Mouse (Mus musculus): ENCODE data around the gene Gm10666. TPM values are rescaled to one million over a fixed set of nuclear protein-coding genes. Genes with fewer than 3 reads are reported as not detected.
"Not testable (repeated sequence)": the region's sequence is repeated elsewhere in the genome, so short reads cannot be mapped to it uniquely, and the experiment has no call there.

Gene Gm10666
- polyA plus RNA-seq (2012; fragmentation: generic; extraction: Trizol) = not detected
- long read RNA-seq, experiment 1 = 0 reads
- long read RNA-seq, experiment 2 = 0 reads

GRCm38 (mm10) chr7:22134641-22135040, at the start of gene Gm10666:
Gene Gm10666, minus strand, starts transcription at chr7:22134741.
- not testable (repeated sequence) for H3ac ChIP-seq (ENCODE audit: control insufficient read depth, insufficient read length, low read depth); H3K79me3 ChIP-seq (ENCODE audit: low read depth); H3K4me3 ChIP-seq (ENCODE audit: insufficient read depth, poor library complexity, severe bottlenecking); H3K27me3 ChIP-seq (ENCODE audit: control insufficient read depth, insufficient read depth, insufficient read length); H3K36me3 ChIP-seq (ENCODE audit: control insufficient read depth, insufficient read depth); H3K79me2 ChIP-seq (ENCODE audit: control insufficient read depth, insufficient read depth)

- not testable (repeated sequence) for H3K79me3 ChIP-seq (ENCODE audit: low read depth); H3K4me3 ChIP-seq (ENCODE audit: insufficient read depth, poor library complexity, severe bottlenecking); H3ac ChIP-seq (ENCODE audit: control insufficient read depth, insufficient read length, low read depth); H3K79me2 ChIP-seq (ENCODE audit: control insufficient read depth, insufficient read depth); H3K27me3 ChIP-seq (ENCODE audit: control insufficient read depth, insufficient read depth, insufficient read length); H3K36me3 ChIP-seq (ENCODE audit: control insufficient read depth, insufficient read depth)
Observed at GRCm38 (mm10) chr7:22163935-22164334, 29.4 kb upstream of the Gm10666 start, which contains the start of gene Vmn1r142. Gene Vmn1r142, minus strand, starts transcription at chr7:22164035.

- H3K4me3 ChIP-seq (ENCODE audit: insufficient read depth, poor library complexity, severe bottlenecking); H3K36me3 ChIP-seq (ENCODE audit: control insufficient read depth, insufficient read depth); H3K79me2 ChIP-seq (ENCODE audit: control insufficient read depth, insufficient read depth); H3K27me3 ChIP-seq (ENCODE audit: control insufficient read depth, insufficient read depth, insufficient read length); H3K79me3 ChIP-seq (ENCODE audit: low read depth); H3ac ChIP-seq (ENCODE audit: control insufficient read depth, insufficient read length, low read depth): not testable (repeated sequence)
Observed at GRCm38 (mm10) chr7:22118145-22118544, 16.4 kb downstream of the Gm10666 start, which contains the start of gene Gm16451. Gene Gm16451, minus strand, starts transcription at chr7:22118245.

Other genes with a start within 250 kb of the Gm10666 start
- not detected for gene Gm5891, start 213.4 kb downstream of the Gm10666 start, polyA plus RNA-seq (2012; fragmentation: generic; extraction: Trizol)
- gene Vmn1r137, start 140.2 kb downstream of the Gm10666 start, polyA plus RNA-seq (2012; fragmentation: generic; extraction: Trizol) = not detected
- gene Vmn1r138, start 105.8 kb downstream of the Gm10666 start, polyA plus RNA-seq (2012; fragmentation: generic; extraction: Trizol) = not detected
- not detected for gene Gm6176, start 78.4 kb downstream of the Gm10666 start, polyA plus RNA-seq (2012; fragmentation: generic; extraction: Trizol)
- not detected for gene Vmn1r139, start 65.7 kb downstream of the Gm10666 start, polyA plus RNA-seq (2012; fragmentation: generic; extraction: Trizol)
- gene Gm16451, start 16.5 kb downstream of the Gm10666 start, polyA plus RNA-seq (2012; fragmentation: generic; extraction: Trizol) = not detected
- not detected for gene Vmn1r142, start 29.3 kb upstream of the Gm10666 start, polyA plus RNA-seq (2012; fragmentation: generic; extraction: Trizol)
- not detected for gene Vmn1r143, start 54.6 kb upstream of the Gm10666 start, polyA plus RNA-seq (2012; fragmentation: generic; extraction: Trizol)
- not detected for gene Gm8653, start 66.5 kb upstream of the Gm10666 start, polyA plus RNA-seq (2012; fragmentation: generic; extraction: Trizol)
- gene Gm8453, start 94.7 kb upstream of the Gm10666 start, polyA plus RNA-seq (2012; fragmentation: generic; extraction: Trizol) = not detected
- gene Gm4187, start 195.0 kb upstream of the Gm10666 start, polyA plus RNA-seq (2012; fragmentation: generic; extraction: Trizol) = not detected
- gene Gm8660, start 236.3 kb upstream of the Gm10666 start, polyA plus RNA-seq (2012; fragmentation: generic; extraction: Trizol) = not detected